Mouse (Mus musculus): ENCODE data around the gene Gm6710. TPM values are rescaled to one million over a fixed set of nuclear protein-coding genes. Genes with fewer than 3 reads are reported as not detected.
"Not testable (repeated sequence)": the region's sequence is repeated elsewhere in the genome, so short reads cannot be mapped to it uniquely, and the experiment has no call there.

The Gm6710 gene
- 6.6 and 6.8 TPM in 2 replicates for polyA plus RNA-seq (2012; rRNA removed)

GRCm38 (mm10) chr2:175869024-175869423 lies at the start of gene Gm6710:
Gene Gm6710, plus strand, starts transcription at chr2:175869219.
- no CpG with 5 or more reads among the region's 7 CpGs for WGBS
- not testable (repeated sequence) for H3K4me3 ChIP-seq (replicated peaks; ENCODE audit: insufficient read depth, low read depth, low read length); H3K4me1 ChIP-seq (ENCODE audit: control insufficient read depth, insufficient read depth, low read length); H3K27ac ChIP-seq (ENCODE audit: insufficient read depth, low read length); H3K27me3 ChIP-seq (ENCODE audit: control insufficient read depth, insufficient read depth, low read length); DNase-seq

Other genes with a start within 250 kb of the Gm6710 start
- gene Gm11007, start 225.2 kb upstream of the Gm6710 start, polyA plus RNA-seq (2012; rRNA removed) = not detected in 2 replicates
- not detected in 2 replicates for gene Zfp969, start 165.6 kb upstream of the Gm6710 start, polyA plus RNA-seq (2012; rRNA removed)
- gene Gm2007, start 127.7 kb upstream of the Gm6710 start, polyA plus RNA-seq (2012; rRNA removed) = not detected in 2 replicates
- 11.1 and 11.3 TPM in 2 replicates for gene Gm14288, start 68.1 kb upstream of the Gm6710 start, polyA plus RNA-seq (2012; rRNA removed)
- gene Zfp966, start 61.9 kb downstream of the Gm6710 start, polyA plus RNA-seq (2012; rRNA removed) = 6.1 and 6.6 TPM in 2 replicates
- gene Gm2026, start 96.1 kb downstream of the Gm6710 start, polyA plus RNA-seq (2012; rRNA removed) = 13.3 and 16.0 TPM in 2 replicates

All from cerebellum, adult 2 months (tissue).